Comparison of ENCODE assay signal across 9 mouse cellular contexts in genomic region chr8:107671471-107671870, GRCm38 (mm10).
DNase-seq lines count a peak whose midpoint lies in the region; ATAC-seq lines count a peak whose summit lies in the region.
"Had no signal": no experiment of that assay in that cellular context is flagged by ENCODE, and none has a peak within 500 bp of the region (broad histone marks: within the 10 kb centered on the region; RNA-seq: fewer than 3 reads in every experiment).

No protein-coding gene starts in this region.

- H3K4me3 ChIP-seq in midbrain, embryonic 11.5 days (ENCODE audit: low read depth, low read length): no peak overlapping the region
- no peak overlapping the region for H3K4me3 ChIP-seq in midbrain, embryonic 16.5 days (ENCODE audit: low read depth, low read length)
- H3K4me3 ChIP-seq in intestine, embryonic 15.5 days (replicated peaks): no peak overlapping the region
- H3K4me3 ChIP-seq: liver, embryonic 12.5 days had no signal

- H3K27ac ChIP-seq in midbrain, embryonic 11.5 days (ENCODE audit: low read depth, low read length): no peak overlapping the region
- H3K27ac ChIP-seq in midbrain, embryonic 16.5 days (ENCODE audit: low read length): no peak overlapping the region
- H3K27ac ChIP-seq in intestine, embryonic 15.5 days: no peak overlapping the region
- H3K27ac ChIP-seq: liver, embryonic 12.5 days had no signal

- H3K4me2 ChIP-seq in midbrain, embryonic 11.5 days: no peak overlapping the region
- H3K4me2 ChIP-seq in midbrain, embryonic 16.5 days (ENCODE audit: low read length): no peak overlapping the region
- H3K4me2 ChIP-seq in intestine, embryonic 15.5 days (replicated peaks): no peak overlapping the region
- H3K4me2 ChIP-seq: liver, embryonic 12.5 days had no signal

- WGBS in midbrain, embryonic 11.5 days: 62% methylated on average over 8 of the region's 8 CpGs
- WGBS in midbrain, embryonic 16.5 days: 26% methylated on average over 8 of the region's 8 CpGs
- WGBS in intestine, embryonic 15.5 days: 39% methylated on average over 8 of the region's 8 CpGs

- no peaks in the 10 kb centered on the region for H3K36me3 ChIP-seq in midbrain, embryonic 11.5 days (ENCODE audit: control insufficient read depth, insufficient read depth, low read length)
- H3K36me3 ChIP-seq in midbrain, embryonic 16.5 days (ENCODE audit: control insufficient read depth, insufficient read depth, low read length): no peaks in the 10 kb centered on the region
- H3K36me3 ChIP-seq in intestine, embryonic 15.5 days: no peaks in the 10 kb centered on the region
- H3K36me3 ChIP-seq: liver, embryonic 12.5 days had no signal

- H3K9ac ChIP-seq in midbrain, embryonic 11.5 days (ENCODE audit: low read length): no peak overlapping the region
- no peak overlapping the region for H3K9ac ChIP-seq in midbrain, embryonic 16.5 days (ENCODE audit: low read depth, low read length)
- no peak overlapping the region for H3K9ac ChIP-seq in intestine, embryonic 15.5 days
- H3K9ac ChIP-seq: liver, embryonic 12.5 days had no signal

- no peaks in the 10 kb centered on the region for H3K9me3 ChIP-seq in midbrain, embryonic 11.5 days (ENCODE audit: control insufficient read depth, low read length)
- no peaks in the 10 kb centered on the region for H3K9me3 ChIP-seq in midbrain, embryonic 16.5 days (replicated peaks; ENCODE audit: control insufficient read depth, low read length, poor library complexity, severe bottlenecking)
- H3K9me3 ChIP-seq in intestine, embryonic 15.5 days: no peaks in the 10 kb centered on the region
- H3K9me3 ChIP-seq: liver, embryonic 12.5 days had no signal

- no peaks in the 10 kb centered on the region for H3K4me1 ChIP-seq in midbrain, embryonic 11.5 days (ENCODE audit: control insufficient read depth, insufficient read depth, low read length)
- H3K4me1 ChIP-seq in midbrain, embryonic 16.5 days (ENCODE audit: control insufficient read depth, insufficient read depth, low read length): peaks cover 3% of the 10 kb centered on the region; the same call in 1 of the 2 replicates
- no peaks in the 10 kb centered on the region for H3K4me1 ChIP-seq in intestine, embryonic 15.5 days (replicated peaks)
- H3K4me1 ChIP-seq: liver, embryonic 12.5 days had no signal

- no peak for ATAC-seq in midbrain, embryonic 11.5 days (ENCODE audit: low FRiP score)
- no peak for ATAC-seq in midbrain, embryonic 16.5 days
- peak; percentile 51 for ATAC-seq in intestine, embryonic 15.5 days
- ATAC-seq: liver, embryonic 12.5 days had no signal

- no peaks in the 10 kb centered on the region for H3K27me3 ChIP-seq in midbrain, embryonic 11.5 days (ENCODE audit: control insufficient read depth, insufficient read depth, low read length)
- no peaks in the 10 kb centered on the region for H3K27me3 ChIP-seq in midbrain, embryonic 16.5 days (ENCODE audit: control insufficient read depth, insufficient read depth, low read depth, low read length)
- no peaks in the 10 kb centered on the region for H3K27me3 ChIP-seq in intestine, embryonic 15.5 days (replicated peaks)
- H3K27me3 ChIP-seq: liver, embryonic 12.5 days had no signal

- DNase-seq in embryo, embryonic 10.5 days (ENCODE audit: low spot score): peak; percentile 43
- DNase-seq in embryo, embryonic 9.5 days (ENCODE audit: extremely low spot score): no peak
- DNase-seq in midbrain, embryonic 11.5 days (ENCODE audit: low spot score, missing footprints): peak; percentile 72
- peak; percentile 84 for DNase-seq in retina, postnatal 1 day
- no peak for DNase-seq in right cerebral cortex, adult 2 months (ENCODE audit: low spot score in 2 of 2)
- DNase-seq in kidney, postnatal 36 days: no peak

Comparison
In these comparisons a context has a peak if more than half of its experiments do, and no peak if none do; other contexts are left out.
1. DNase-seq: peak in embryo, embryonic 10.5 days (single experiment), midbrain, embryonic 11.5 days (single experiment) and retina, postnatal 1 day (single experiment); none in embryo, embryonic 9.5 days (single experiment), right cerebral cortex, adult 2 months (0 of 2) and kidney, postnatal 36 days (0 of 2).